Mouse (Mus musculus): Measurements from ENCODE around the gene Vps4a.
"Not testable (repeated sequence)": the region's sequence is repeated elsewhere in the genome, so short reads cannot be mapped to it uniquely, and the experiment has no call there.

The Vps4a gene

GRCm38 (mm10) chr8:107030650-107031576 is at the start of gene Vps4a:
Gene Vps4a, plus strand, starts transcription at chr8:107031222.
- peak; percentile 91 for DNase-seq (ENCODE audit: low read depth, low spot score)

GRCm38 (mm10) chr8:106985404-106985821 is 45.6 kb upstream of the Vps4a start:
- DNase-seq (ENCODE audit: low read depth, low spot score) = no peak

GRCm38 (mm10) chr8:106985951-106986350 is 45.1 kb upstream of the Vps4a start:
- no peak for DNase-seq (ENCODE audit: low read depth, low spot score)

GRCm38 (mm10) chr8:106987557-106987956 is 43.5 kb upstream of the Vps4a start:
- no peak for DNase-seq (ENCODE audit: low read depth, low spot score)

- no peak for DNase-seq (ENCODE audit: low read depth, low spot score)
Measured at GRCm38 (mm10) chr8:106991393-106991792, 39.6 kb upstream of the Vps4a start.

GRCm38 (mm10) chr8:106996339-106996738 is 34.7 kb upstream of the Vps4a start:
- DNase-seq (ENCODE audit: low read depth, low spot score) = not testable (repeated sequence)

GRCm38 (mm10) chr8:106997416-106997815 is 33.6 kb upstream of the Vps4a start:
- no peak for DNase-seq (ENCODE audit: low read depth, low spot score)

GRCm38 (mm10) chr8:106999068-106999467 is 32.0 kb upstream of the Vps4a start:
- no peak for DNase-seq (ENCODE audit: low read depth, low spot score)

GRCm38 (mm10) chr8:107002532-107002931 is 28.5 kb upstream of the Vps4a start:
- DNase-seq (ENCODE audit: low read depth, low spot score) = peak; percentile 74

GRCm38 (mm10) chr8:107007795-107008194 is 23.2 kb upstream of the Vps4a start:
- DNase-seq (ENCODE audit: low read depth, low spot score) = no peak

GRCm38 (mm10) chr8:107012666-107013065 is 18.4 kb upstream of the Vps4a start:
- DNase-seq (ENCODE audit: low read depth, low spot score) = no peak

- no peak for DNase-seq (ENCODE audit: low read depth, low spot score)
Measured at GRCm38 (mm10) chr8:107014915-107015314, 16.1 kb upstream of the Vps4a start.

GRCm38 (mm10) chr8:107023479-107023878 is 7.5 kb upstream of the Vps4a start:
- DNase-seq (ENCODE audit: low read depth, low spot score) = no peak

GRCm38 (mm10) chr8:107029310-107029709 is 1.7 kb upstream of the Vps4a start:
- no peak for DNase-seq (ENCODE audit: low read depth, low spot score)

- no peak for DNase-seq (ENCODE audit: low read depth, low spot score)
Measured at GRCm38 (mm10) chr8:107030058-107030457, 964 bp upstream of the Vps4a start.

GRCm38 (mm10) chr8:107031577-107032090 is 612 bp downstream of the Vps4a start:
- no peak for DNase-seq (ENCODE audit: low read depth, low spot score)

GRCm38 (mm10) chr8:107033609-107034008 is 2.6 kb downstream of the Vps4a start:
- DNase-seq (ENCODE audit: low read depth, low spot score) = not testable (repeated sequence)

- no peak for DNase-seq (ENCODE audit: low read depth, low spot score)
Measured at GRCm38 (mm10) chr8:107035641-107036040, 4.6 kb downstream of the Vps4a start.

- no peak for DNase-seq (ENCODE audit: low read depth, low spot score)
Measured at GRCm38 (mm10) chr8:107036626-107037025, 5.6 kb downstream of the Vps4a start.

- DNase-seq (ENCODE audit: low read depth, low spot score) = no peak
Measured at GRCm38 (mm10) chr8:107040632-107041031, 9.6 kb downstream of the Vps4a start.

GRCm38 (mm10) chr8:107045478-107045877 is 14.5 kb downstream of the Vps4a start:
- no peak for DNase-seq (ENCODE audit: low read depth, low spot score)

- DNase-seq (ENCODE audit: low read depth, low spot score) = no peak
Measured at GRCm38 (mm10) chr8:107046976-107047375, 16.0 kb downstream of the Vps4a start.
